Mouse (Mus musculus) heart, embryonic 15.5 days (tissue): ENCODE results near the gene Pik3c2g. TPM values are rescaled to one million over a fixed set of nuclear protein-coding genes. Genes with fewer than 3 reads are reported as not detected.

Experiments
- ATAC-seq: fragments of 200-750 bp; cut with Nextera tagmentation; replicated peaks from 2 replicates; pipeline ENCODE4 v1.8.0; 2017; ENCODE audit warnings: low read depth, moderate TSS enrichment; ENCODE audit not compliant: insufficient number of reproducible peaks, insufficient read depth, low FRiP score
- H3K27ac ChIP-seq: fragments of 300-500 bp; sonication (generic); 2 replicates; pipeline ENCODE4 v1.5.1; 2015; ENCODE audit warnings: mild to moderate bottlenecking, inconsistent platforms
- H3K27me3 ChIP-seq: fragments of 300-500 bp; sonication (generic); 2 replicates; pipeline ENCODE4 v1.6.1; 2015; ENCODE audit warnings: inconsistent platforms
- H3K36me3 ChIP-seq: fragments of 300-500 bp; sonication (generic); 2 replicates; pipeline ENCODE4 v1.6.1; 2015; ENCODE audit warnings: mild to moderate bottlenecking, inconsistent platforms
- H3K4me1 ChIP-seq: fragments of 300-500 bp; sonication (generic); replicated peaks from 2 replicates; pipeline ENCODE4 v1.6.1; 2015; ENCODE audit warnings: inconsistent platforms
- H3K4me2 ChIP-seq: fragments of 300-500 bp; sonication (generic); 2 replicates; pipeline ENCODE4 v1.6.1; 2015; ENCODE audit warnings: inconsistent platforms, mild to moderate bottlenecking, moderate library complexity
- H3K4me3 ChIP-seq: fragments of 300-500 bp; sonication (generic); 2 replicates; pipeline ENCODE4 v1.5.1; 2015; ENCODE audit warnings: mild to moderate bottlenecking, inconsistent platforms
- H3K9ac ChIP-seq: fragments of 300-500 bp; sonication (generic); 2 replicates; pipeline ENCODE4 v1.6.1; 2015; ENCODE audit warnings: mild to moderate bottlenecking, inconsistent platforms
- H3K9me3 ChIP-seq: fragments of 300-500 bp; sonication (generic); replicated peaks from 2 replicates; pipeline ENCODE4 v1.6.1; 2016; ENCODE audit warnings: inconsistent platforms
- WGBS: fragments of 180-500 bp; shearing (Covaris S2); methylation state at CpG from one replicate; pipeline ENCODE4 v1.1.7; 2015; ENCODE audit warnings: mixed read lengths; 5-methylcytosine and 5-hydroxymethylcytosine counted together
- polyA plus RNA-seq: library from polyadenylated mRNA; unstranded; fragments of >200 nt; fragmentation: Nextera tagmentation; extraction: Ambion mirVana; gene quantifications from 2 replicates; pipeline ENCODE4 v1.2.1, GENCODE M21; 2015

Pik3c2g gene
- polyA plus RNA-seq, 1 experiment from 2014 or later: 0.20 TPM

GRCm38 (mm10) chr6:139846889-139847544, 260.0 kb downstream of the Pik3c2g start:
- no peak overlapping the region for H3K9ac ChIP-seq
- H3K4me2 ChIP-seq: no peak overlapping the region
- H3K9me3 ChIP-seq: no peaks in the 10 kb centered on the region
- ATAC-seq: no peak
- WGBS: 78% methylated on average over 7 of the region's 7 CpGs
- no peaks in the 10 kb centered on the region for H3K4me1 ChIP-seq
- H3K27ac ChIP-seq: no peak overlapping the region
- H3K27me3 ChIP-seq: no peaks in the 10 kb centered on the region
- no peak overlapping the region for H3K4me3 ChIP-seq
- no peaks in the 10 kb centered on the region for H3K36me3 ChIP-seq

GRCm38 (mm10) chr6:139849931-139850330, 262.9 kb downstream of the Pik3c2g start:
- 76% methylated on average over 3 of the region's 3 CpGs for WGBS
- ATAC-seq: no peak
- no peak overlapping the region for H3K4me2 ChIP-seq
- no peaks in the 10 kb centered on the region for H3K4me1 ChIP-seq
- H3K27ac ChIP-seq: no peak overlapping the region
- H3K9me3 ChIP-seq: no peaks in the 10 kb centered on the region
- H3K9ac ChIP-seq: no peak overlapping the region
- H3K36me3 ChIP-seq: no peaks in the 10 kb centered on the region
- H3K4me3 ChIP-seq: no peak overlapping the region
- H3K27me3 ChIP-seq: no peaks in the 10 kb centered on the region

- Histone ChIP-seq H3K4me1 (no peaks in the 10 kb centered on the region), H3K4me2 (no peak overlapping the region), H3K9me3 (no peaks in the 10 kb centered on the region), H3K4me3 (no peak overlapping the region), H3K9ac (no peak overlapping the region), H3K27ac (no peak overlapping the region), H3K27me3 (no peaks in the 10 kb centered on the region), H3K36me3 (no peaks in the 10 kb centered on the region)
- WGBS: 81% methylated on average over 21 of the region's 21 CpGs
- ATAC-seq: no peak
These were observed 264.9 kb downstream of the Pik3c2g start for GRCm38 (mm10) chr6:139851705-139852603.

GRCm38 (mm10) chr6:139852836-139853235, 265.8 kb downstream of the Pik3c2g start:
- Histone ChIP-seq H3K36me3 (no peaks in the 10 kb centered on the region), H3K9ac (no peak overlapping the region), H3K4me1 (no peaks in the 10 kb centered on the region), H3K27ac (no peak overlapping the region), H3K27me3 (no peaks in the 10 kb centered on the region), H3K4me2 (no peak overlapping the region), H3K9me3 (no peaks in the 10 kb centered on the region), H3K4me3 (no peak overlapping the region)
- 79% methylated on average over 3 of the region's 3 CpGs for WGBS
- ATAC-seq: no peak

GRCm38 (mm10) chr6:139860141-139860540, 273.1 kb downstream of the Pik3c2g start:
- no peak overlapping the region for H3K4me3 ChIP-seq
- H3K4me2 ChIP-seq: no peak overlapping the region
- no peaks in the 10 kb centered on the region for H3K36me3 ChIP-seq
- ATAC-seq: no peak
- WGBS: 87% methylated on average over 3 of the region's 3 CpGs
- H3K27me3 ChIP-seq: no peaks in the 10 kb centered on the region
- H3K9ac ChIP-seq: no peak overlapping the region
- no peaks in the 10 kb centered on the region for H3K9me3 ChIP-seq
- H3K4me1 ChIP-seq: no peaks in the 10 kb centered on the region
- no peak overlapping the region for H3K27ac ChIP-seq

- no peaks in the 10 kb centered on the region for H3K27me3 ChIP-seq
- 72% methylated on average over 2 of the region's 2 CpGs for WGBS
- H3K4me3 ChIP-seq: no peak overlapping the region
- H3K4me2 ChIP-seq: no peak overlapping the region
- H3K9me3 ChIP-seq: no peaks in the 10 kb centered on the region
- H3K36me3 ChIP-seq: no peaks in the 10 kb centered on the region
- H3K4me1 ChIP-seq: no peaks in the 10 kb centered on the region
- H3K27ac ChIP-seq: no peak overlapping the region
- no peak overlapping the region for H3K9ac ChIP-seq
- no peak for ATAC-seq
These were observed 274.5 kb downstream of the Pik3c2g start for GRCm38 (mm10) chr6:139861534-139861933.

- no peak for ATAC-seq
These were observed 278.1 kb downstream of the Pik3c2g start for GRCm38 (mm10) chr6:139865059-139865673.

GRCm38 (mm10) chr6:139874418-139875176, 287.6 kb downstream of the Pik3c2g start:
- Histone ChIP-seq H3K4me1 (0 out of 2 replicates have a peak, but pooled peaks cover 3% of the 10 kb centered on the region), H3K9ac (no peak overlapping the region), H3K36me3 (no peaks in the 10 kb centered on the region), H3K27me3 (no peaks in the 10 kb centered on the region), H3K4me3 (no peak overlapping the region), H3K4me2 (no peak overlapping the region), H3K9me3 (no peaks in the 10 kb centered on the region), H3K27ac (peak overlapping the region; percentile 20; the same call in 1 of the 2 replicates)
- WGBS: 31% methylated on average over 3 of the region's 3 CpGs
- ATAC-seq: 0 out of 2 replicates have a peak, but pooled peaks have one; percentile 50

More at GRCm38 (mm10) chr6:139865059-139865673, 278.1 kb downstream of the Pik3c2g start:
- WGBS: 87% methylated on average over 18 of the region's 18 CpGs
- H3K4me2 ChIP-seq: no peak overlapping the region
- no peaks in the 10 kb centered on the region for H3K36me3 ChIP-seq
- no peak overlapping the region for H3K9ac ChIP-seq
- H3K4me3 ChIP-seq: no peak overlapping the region
- H3K27ac ChIP-seq: no peak overlapping the region
- H3K27me3 ChIP-seq: no peaks in the 10 kb centered on the region
- H3K4me1 ChIP-seq: no peaks in the 10 kb centered on the region
- no peaks in the 10 kb centered on the region for H3K9me3 ChIP-seq

- Histone ChIP-seq H3K36me3 (no peaks in the 10 kb centered on the region), H3K9ac (no peak overlapping the region), H3K9me3 (no peaks in the 10 kb centered on the region), H3K4me2 (no peak overlapping the region), H3K27ac (no peak overlapping the region), H3K4me1 (0 out of 2 replicates have a peak, but pooled peaks cover 3% of the 10 kb centered on the region), H3K27me3 (no peaks in the 10 kb centered on the region), H3K4me3 (no peak overlapping the region)
- no peak for ATAC-seq
- 86% methylated on average over 1 of the region's 1 CpGs for WGBS
These were observed 289.7 kb downstream of the Pik3c2g start for GRCm38 (mm10) chr6:139876691-139877090.

GRCm38 (mm10) chr6:139877476-139878361, 290.7 kb downstream of the Pik3c2g start:
- no peaks in the 10 kb centered on the region for H3K9me3 ChIP-seq
- WGBS: 66% methylated on average over 6 of the region's 6 CpGs

More at GRCm38 (mm10) chr6:139877476-139878361, 290.7 kb downstream of the Pik3c2g start:
- Histone ChIP-seq H3K4me3 (no peak overlapping the region), H3K27me3 (no peaks in the 10 kb centered on the region), H3K36me3 (no peaks in the 10 kb centered on the region), H3K9ac (no peak overlapping the region), H3K27ac (no peak overlapping the region), H3K4me1 (0 out of 2 replicates have a peak, but pooled peaks cover 3% of the 10 kb centered on the region), H3K4me2 (no peak overlapping the region)
- no peak for ATAC-seq
